Mouse (Mus musculus) erythroid progenitor cell, adult 5-6 weeks (primary cell): Measurements from ENCODE around the gene Jmjd6. TPM values are rescaled to one million over a fixed set of nuclear protein-coding genes. Genes with fewer than 3 reads are reported as not detected.
A peak's percentile ranks its signal among the peaks of the same experiment; 100 is the strongest.

ENCODE experiments used
- ATAC-seq: replicated peaks from 2 replicates; pipeline ENCODE4 v1.8.0; 2016; ENCODE audit warnings: moderate number of reproducible peaks, mild to moderate bottlenecking, moderate TSS enrichment, inconsistent platforms; ENCODE audit not compliant: poor library complexity, low FRiP score, severe bottlenecking
- total RNA-seq, 2 experiments: library from RNA; stranded (forward) in 1 of 2; stranded (reverse) in 1 of 2; fragments of 150-400 nt in 1 of 2; fragments of 186-747, 209-891 nt in 1 of 2; gene quantifications; 2 replicates each; pipeline versions ENCODE4 v1.2.3 to v1.2.4; 2015 to 2017; ENCODE audit warnings: low replicate concordance in 2 of 2

The Jmjd6 gene
- total RNA-seq (2015; ENCODE audit: low replicate concordance), result 5.4 and 18.0 TPM in 2 replicates
- total RNA-seq (2017; ENCODE audit: low replicate concordance), result 5.1 and 10.8 TPM in 2 replicates

DNA sequence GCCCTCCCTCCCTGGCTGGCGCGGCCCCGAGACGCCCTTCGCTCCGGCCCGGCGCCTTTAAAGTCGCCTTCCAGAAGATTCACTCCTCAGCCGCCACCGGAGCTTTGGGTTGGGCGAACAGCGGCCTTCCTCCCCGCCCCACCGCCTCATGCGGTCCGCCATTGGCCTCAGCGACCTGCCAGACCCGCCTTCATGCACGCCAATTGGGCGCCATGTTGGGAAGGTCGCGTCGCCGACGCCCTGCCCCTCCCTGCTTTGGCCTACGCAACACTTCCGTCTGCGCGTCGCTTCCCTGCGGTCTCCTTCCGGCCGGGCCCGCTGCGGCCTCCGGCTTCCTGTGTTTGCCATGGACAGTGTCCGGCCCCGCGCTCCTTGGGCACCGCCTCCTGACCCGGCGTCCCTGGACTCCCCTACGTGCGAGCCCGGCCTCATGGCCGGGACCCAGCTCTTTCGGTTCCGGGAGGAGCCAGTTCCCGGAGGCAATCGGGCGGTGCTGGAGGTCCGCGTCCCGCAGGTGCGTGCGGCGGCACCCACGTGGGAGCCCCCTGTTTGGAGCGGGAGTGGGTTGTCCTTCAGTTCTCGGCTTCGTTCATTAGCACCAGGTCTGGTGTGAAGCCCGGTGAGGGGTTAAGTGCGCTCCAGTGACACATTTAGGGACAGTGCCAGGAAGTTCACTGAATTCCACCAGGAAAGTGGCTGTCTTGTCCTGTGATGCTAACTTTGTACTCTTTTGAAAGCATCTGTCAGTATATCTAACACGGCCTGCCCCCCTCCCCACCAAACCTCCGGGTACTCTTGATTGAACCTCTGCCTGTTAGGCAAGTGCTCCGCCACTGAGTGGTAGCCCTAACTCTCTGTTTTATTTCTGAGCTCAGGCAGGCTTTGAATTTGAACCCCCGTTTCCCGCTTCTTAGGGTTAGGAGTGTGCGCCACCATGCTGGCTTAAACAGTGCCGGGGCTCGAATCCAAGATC lies at the start of gene Jmjd6, which contains the start of gene Mettl23:
Gene Jmjd6 (minus strand): TSS at position 189 of the 973 bp plus-strand sequence.
Gene Mettl23 (plus strand): TSS at position 18 of the 973 bp plus-strand sequence.
- peak; percentile 96 for ATAC-seq

GRCm38 (mm10) chr11:116887136-116887535 lies 43.9 kb upstream of the Jmjd6 start:
- ATAC-seq, result no peak

DNA sequence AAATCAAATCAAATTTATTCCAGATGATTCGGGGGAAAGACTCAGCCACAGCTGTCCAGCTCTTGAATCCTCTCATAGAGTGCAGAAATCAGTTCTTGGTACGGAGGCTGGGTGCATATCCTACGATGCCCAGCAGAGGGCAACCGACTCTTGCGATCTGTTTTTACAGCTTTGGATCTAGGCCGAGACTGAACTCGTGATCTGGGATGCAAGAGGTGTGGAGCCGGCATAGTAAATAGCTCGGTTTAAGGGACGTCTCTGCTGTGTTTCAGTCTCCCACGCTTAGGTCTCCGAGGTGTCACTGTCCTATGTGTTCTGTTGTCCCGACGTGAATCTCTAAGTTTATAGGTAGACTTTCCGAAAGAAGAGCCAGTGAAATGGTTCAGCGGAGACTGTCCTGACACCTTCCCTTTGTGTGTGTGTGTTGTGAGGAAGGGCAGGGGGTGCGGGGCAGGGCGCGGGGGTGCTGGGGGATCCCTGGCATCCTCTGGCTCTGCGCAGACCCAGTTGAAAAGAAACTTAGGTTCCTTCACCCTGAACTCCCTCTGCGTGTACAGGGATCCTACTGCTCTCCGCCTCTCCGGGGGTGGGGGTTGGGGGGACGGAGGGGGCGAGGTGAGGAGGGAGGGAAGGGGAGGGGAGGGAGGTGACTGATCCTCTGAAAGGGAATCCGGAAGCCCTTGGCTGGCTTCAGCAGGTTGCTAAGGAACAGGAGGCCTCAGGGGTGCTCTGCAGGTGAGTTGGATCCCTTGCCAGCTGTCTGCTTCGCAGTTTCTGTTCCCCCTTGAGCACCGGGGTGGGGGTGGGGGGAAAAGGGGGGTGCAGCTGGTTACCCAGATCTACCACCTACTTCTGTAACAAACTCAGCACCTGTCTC lies 42.3 kb upstream of the Jmjd6 start:
- peak; percentile 71 for ATAC-seq

- ATAC-seq, result no peak
These were observed 40.8 kb upstream of the Jmjd6 start for GRCm38 (mm10) chr11:116884061-116884460.

DNA sequence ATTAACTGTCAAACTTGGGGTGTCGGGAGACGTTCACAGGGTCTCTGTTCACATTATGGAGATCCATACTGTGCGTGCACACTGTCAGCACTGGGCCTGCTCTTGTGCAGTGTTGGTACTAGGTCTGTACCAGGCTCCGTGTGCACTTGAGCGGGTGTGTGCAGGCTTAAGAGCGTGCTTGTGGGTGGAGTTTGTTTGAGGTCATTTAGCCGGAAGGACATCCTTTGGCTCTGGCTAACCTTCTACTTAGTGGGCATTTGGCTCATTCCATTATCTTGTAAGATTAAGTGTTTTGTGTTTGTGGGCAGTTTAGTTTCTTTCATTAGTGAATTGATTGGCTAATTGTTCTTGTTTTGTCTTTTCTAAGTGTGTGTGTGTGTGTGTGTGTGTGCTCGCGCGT lies 39.2 kb upstream of the Jmjd6 start:
- ATAC-seq, result no peak

DNA sequence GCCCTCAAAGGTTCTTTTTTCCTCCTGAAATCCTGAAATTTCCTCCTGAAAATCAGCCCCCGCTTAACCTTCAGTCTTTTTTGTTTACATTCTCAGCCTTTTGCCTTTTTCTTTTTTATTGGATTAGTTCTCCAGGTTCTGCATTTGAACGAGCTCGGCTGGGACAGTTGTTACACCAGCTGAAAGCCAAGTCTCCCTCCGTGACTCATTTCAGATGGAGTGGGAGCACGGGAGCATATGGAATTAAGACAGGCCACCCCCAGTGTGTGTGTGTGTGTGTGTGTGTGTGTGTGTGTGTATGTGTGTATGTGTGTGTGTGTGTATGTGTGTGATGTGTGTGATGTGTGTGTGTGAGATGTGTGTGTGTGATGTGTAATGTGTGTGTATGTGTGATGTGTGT lies 38.2 kb upstream of the Jmjd6 start:
- ATAC-seq, result no peak

- ATAC-seq, result no peak
These were observed 37.6 kb upstream of the Jmjd6 start for GRCm38 (mm10) chr11:116880839-116881238.

GRCm38 (mm10) chr11:116878454-116878853 lies 35.2 kb upstream of the Jmjd6 start:
- no peak for ATAC-seq

GRCm38 (mm10) chr11:116873987-116874386 lies 30.7 kb upstream of the Jmjd6 start:
- no peak for ATAC-seq

DNA sequence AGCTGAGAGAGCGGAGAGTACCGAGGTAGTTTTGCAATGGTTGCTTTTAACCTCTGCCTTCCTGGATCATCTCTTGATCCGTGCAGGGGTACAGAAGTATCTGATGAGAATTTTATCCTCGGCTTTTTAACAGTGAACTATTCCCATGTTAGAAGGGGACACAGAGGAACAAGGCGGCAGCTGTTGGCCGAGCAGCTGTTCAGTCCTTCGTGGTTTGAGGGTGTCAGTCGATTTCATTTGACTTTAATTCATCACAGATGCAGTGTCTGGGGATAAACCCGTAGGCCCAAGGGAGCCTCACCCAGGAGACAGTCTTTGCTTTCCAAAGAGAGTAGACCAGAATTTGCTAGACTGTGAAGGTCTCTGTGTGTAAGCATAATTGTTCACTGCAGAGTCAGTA lies 28.3 kb upstream of the Jmjd6 start:
- no peak for ATAC-seq

GRCm38 (mm10) chr11:116869641-116870040 lies 26.4 kb upstream of the Jmjd6 start:
- ATAC-seq, result no peak

DNA sequence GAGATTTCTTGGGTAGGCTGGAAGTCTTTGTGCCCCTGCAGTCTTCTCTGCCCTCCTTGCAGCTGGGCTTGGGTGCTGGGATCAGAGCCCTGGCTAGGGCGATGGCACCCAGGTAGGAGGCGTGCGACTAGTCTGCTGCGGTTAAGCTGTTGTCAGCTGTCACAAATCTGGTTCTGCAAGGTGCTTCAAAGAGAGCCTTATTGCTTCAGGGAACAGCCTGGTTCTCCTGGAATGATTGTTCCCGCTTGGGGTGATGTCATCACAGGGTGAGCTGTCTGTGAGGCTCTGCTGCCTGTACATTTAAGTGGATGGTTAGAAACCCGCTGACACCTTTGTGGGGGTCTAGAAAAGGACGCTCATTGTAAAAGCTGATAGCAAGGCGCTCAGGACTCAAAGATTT lies 26.0 kb upstream of the Jmjd6 start:
- ATAC-seq, result no peak

GRCm38 (mm10) chr11:116868129-116868528 lies 24.9 kb upstream of the Jmjd6 start:
- no peak for ATAC-seq

GRCm38 (mm10) chr11:116865945-116866585 lies 22.8 kb upstream of the Jmjd6 start:
- ATAC-seq, result no peak

DNA sequence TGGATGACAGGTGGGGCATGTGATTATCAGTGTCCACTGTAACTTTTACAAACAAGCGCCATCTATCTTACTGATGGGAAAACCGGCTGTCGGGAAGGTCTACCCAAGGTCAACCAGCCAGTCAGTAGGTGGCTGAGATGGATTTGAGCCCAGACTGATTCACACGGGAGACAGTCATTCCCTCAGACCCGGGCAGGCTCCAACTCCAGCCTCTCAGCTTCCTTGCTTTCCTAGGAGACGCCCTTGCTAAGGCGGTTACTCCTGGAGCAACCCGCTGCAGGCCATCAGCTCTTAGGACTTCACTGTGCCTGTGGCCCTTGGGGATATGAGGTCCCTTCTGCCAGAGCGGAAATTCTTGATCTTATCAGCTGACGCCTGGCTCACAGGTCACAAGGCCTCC lies 21.2 kb upstream of the Jmjd6 start:
- no peak for ATAC-seq

GRCm38 (mm10) chr11:116857183-116857850 lies 14.1 kb upstream of the Jmjd6 start:
- ATAC-seq, result no peak

DNA sequence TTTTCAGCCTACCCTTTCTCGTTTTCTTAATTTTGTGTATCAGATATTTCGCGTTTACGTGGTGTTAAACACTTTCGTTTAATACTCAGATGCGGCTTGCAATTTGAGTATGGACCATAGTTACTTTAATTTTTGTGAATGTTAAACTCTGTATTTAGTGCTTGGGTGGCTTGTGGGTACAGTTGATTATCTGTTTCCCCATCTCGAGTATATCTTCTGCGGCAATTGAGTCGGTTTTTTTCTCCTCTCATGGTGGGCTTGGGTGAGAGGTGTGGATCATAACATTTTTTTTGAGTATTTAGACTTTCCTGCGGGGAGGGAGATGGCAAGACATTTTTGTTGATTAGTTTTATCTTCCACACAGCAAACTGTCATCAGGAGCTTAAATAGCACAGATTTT lies 11.0 kb upstream of the Jmjd6 start:
- ATAC-seq, result no peak

DNA sequence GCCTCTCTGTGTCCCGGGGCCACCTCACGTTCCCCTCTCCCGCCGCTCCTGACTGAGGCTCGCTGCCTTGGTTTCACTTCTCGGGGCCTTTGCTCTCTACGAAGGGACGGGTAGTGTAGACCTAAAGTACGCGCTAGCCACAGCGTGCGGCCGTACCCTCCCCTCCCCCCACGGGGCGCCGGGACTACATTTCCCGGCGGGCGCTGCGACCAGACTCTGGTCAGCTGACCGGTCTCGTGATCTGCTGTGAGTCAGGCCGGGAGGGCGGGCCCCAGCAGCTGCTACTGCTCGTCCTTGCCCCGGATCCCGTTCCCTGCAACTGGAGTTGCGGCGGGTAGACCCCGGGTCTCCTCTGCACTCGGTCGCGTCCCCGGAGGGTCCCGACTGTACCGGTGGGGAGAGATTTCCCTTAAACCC lies 10.3 kb upstream of the Jmjd6 start:
- ATAC-seq, result peak; percentile 86

GRCm38 (mm10) chr11:116852891-116853511 lies 9.8 kb upstream of the Jmjd6 start, which contains the start of gene Srsf2:
Gene Srsf2, minus strand, starts transcription at chr11:116853094.
- peak; percentile 69 for ATAC-seq
